8 mouse cellular contexts compared by ENCODE assay signal in genomic region chr10:41489708-41490517, GRCm38 (mm10). TPM values are rescaled to one million over a fixed set of nuclear protein-coding genes. Genes with fewer than 3 reads are reported as not detected.
A peak's percentile ranks its signal among the peaks of the same experiment; 100 is the strongest.
DNase-seq lines count a peak whose midpoint lies in the region; ATAC-seq lines count a peak whose summit lies in the region.

TSS of gene Smpd2 (minus strand) at chr10:41490369.
TSS of gene Ppil6 (plus strand) at chr10:41490439.

- H3K9me3 ChIP-seq in hindbrain, embryonic 14.5 days (ENCODE audit: control insufficient read depth, low read length): no peaks in the 10 kb centered on the region

- H3K4me3 ChIP-seq in hindbrain, embryonic 14.5 days (replicated peaks; ENCODE audit: low read length): peak within 1 kb of the TSS; percentile 51

- DNase-seq in T-cell, adult 2 months (ENCODE audit: low spot score): peak; percentile 89
- DNase-seq in cerebellum, postnatal 25 days: peak; percentile 91 to 95
- peak; percentile 87 for DNase-seq in frontal cortex, postnatal 25 days (ENCODE audit: low spot score in 2 of 2)
- peak; percentile 90 for DNase-seq in hindbrain, embryonic 14.5 days (ENCODE audit: low spot score)
- DNase-seq in layer of hippocampus, postnatal 36 days: peak; percentile 93
- DNase-seq in lung, postnatal 25 days (ENCODE audit: low spot score): peak; percentile 96
- DNase-seq in retina, adult 2 months (ENCODE audit: low read depth, low spot score): peak; percentile 84
- DNase-seq in thymus, postnatal 25 days: peak; percentile 95

- peak; percentile 95 for ATAC-seq in hindbrain, embryonic 14.5 days (ENCODE audit: low FRiP score)

- peak within 1 kb of the TSS; percentile 69 for H3K9ac ChIP-seq in hindbrain, embryonic 14.5 days

- peak within 1 kb of the TSS; percentile 95 for H3K4me2 ChIP-seq in hindbrain, embryonic 14.5 days (replicated peaks)

- 0 out of 2 replicates have a peak, but pooled peaks cover 15% of the 10 kb centered on the region for H3K4me1 ChIP-seq in hindbrain, embryonic 14.5 days (replicated peaks; ENCODE audit: control insufficient read depth, insufficient read depth, low read length)

- under 1% methylated on average over 50 of the region's 50 CpGs for WGBS in hindbrain, embryonic 14.5 days

- H3K27me3 ChIP-seq in hindbrain, embryonic 14.5 days (ENCODE audit: control insufficient read depth, insufficient read depth, low read length): peaks cover 5% of the 10 kb centered on the region

- H3K36me3 ChIP-seq in hindbrain, embryonic 14.5 days (replicated peaks; ENCODE audit: control insufficient read depth, insufficient read depth): peaks cover 30% of the 10 kb centered on the region

- no peak within 1 kb of the TSS for H3K27ac ChIP-seq in hindbrain, embryonic 14.5 days

RNA-seq across cellular contexts. Expression of gene Smpd2, which starts in this region (rescaled TPM):
- polyA plus RNA-seq in hindbrain, embryonic 14.5 days (2014; fragmentation: Nextera tagmentation; extraction: Ambion mirVana): 36.3 and 37.9 TPM in 2 replicates
- 10 to 100 TPM; 21.2 to 23.2 TPM for total RNA-seq in layer of hippocampus, postnatal 36 days (2021)

RNA-seq across cellular contexts. Expression of gene Ppil6, which starts in this region (rescaled TPM):
- polyA plus RNA-seq in hindbrain, embryonic 14.5 days (2014; fragmentation: Nextera tagmentation; extraction: Ambion mirVana): 2.3 and 6.1 TPM in 2 replicates
- total RNA-seq in layer of hippocampus, postnatal 36 days (2021): 1 to 10 TPM; 6.4 to 8.6 TPM
